Mouse (Mus musculus): Measurements from ENCODE around the gene Zfand2a. TPM values are rescaled to one million over a fixed set of nuclear protein-coding genes. Genes with fewer than 3 reads are reported as not detected.
A peak's percentile ranks its signal among the peaks of the same experiment; 100 is the strongest.

The Zfand2a gene
- 8.9 and 9.5 TPM in 2 replicates for polyA plus RNA-seq (2015; fragmentation: Nextera tagmentation; extraction: Ambion mirVana)

DNA sequence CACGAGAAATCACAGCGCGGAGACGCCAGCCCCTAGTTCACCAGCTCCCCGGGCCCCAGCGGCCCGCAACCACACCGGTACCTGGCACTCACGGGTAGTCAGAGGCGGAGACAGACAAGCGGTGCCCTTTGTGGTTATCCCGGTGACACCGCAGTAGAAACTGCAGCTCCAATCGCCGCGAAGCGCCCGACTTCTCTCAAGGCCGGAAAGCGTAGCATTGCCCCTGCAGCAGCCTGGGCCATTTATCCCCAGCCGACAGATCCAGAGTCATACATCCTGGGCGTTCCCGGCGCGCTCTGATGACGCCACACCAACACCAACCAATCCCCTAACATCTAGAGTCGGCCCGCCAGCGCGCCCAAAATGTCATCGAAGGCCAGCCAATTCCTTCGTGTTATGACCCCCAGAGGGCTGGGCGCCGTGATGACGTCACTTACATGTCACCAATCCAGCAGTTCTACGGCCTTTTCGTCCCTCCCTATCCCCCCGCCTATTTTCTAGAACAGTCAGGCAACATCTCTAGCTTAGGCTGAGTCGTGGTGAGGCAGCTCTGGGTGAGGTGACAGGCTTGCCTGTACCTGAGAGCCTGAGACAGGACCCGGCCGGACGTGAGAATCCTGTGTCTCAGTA, at the start of gene Zfand2a:
TSS of gene Zfand2a (minus strand) at position 365 of the 630 bp plus-strand sequence.
- Histone ChIP-seq H3K4me1 (peaks cover 14% of the 10 kb centered on the region), H3K4me2 (peak within 1 kb of the TSS; percentile 90), H3K27ac (peak within 1 kb of the TSS; percentile 60; the same call in 1 of the 2 replicates), H3K9me3 (replicated peaks) (peaks cover 13% of the 10 kb centered on the region), H3K4me3 (peak within 1 kb of the TSS; percentile 84), H3K27me3 (no peaks in the 10 kb centered on the region), H3K36me3 (ENCODE audit: poor library complexity, severe bottlenecking) (peaks cover 30% of the 10 kb centered on the region), H3K9ac (peak within 1 kb of the TSS; percentile 83)
- under 1% methylated on average over 42 of the region's 42 CpGs for WGBS
- peak; percentile 97 for ATAC-seq

DNA sequence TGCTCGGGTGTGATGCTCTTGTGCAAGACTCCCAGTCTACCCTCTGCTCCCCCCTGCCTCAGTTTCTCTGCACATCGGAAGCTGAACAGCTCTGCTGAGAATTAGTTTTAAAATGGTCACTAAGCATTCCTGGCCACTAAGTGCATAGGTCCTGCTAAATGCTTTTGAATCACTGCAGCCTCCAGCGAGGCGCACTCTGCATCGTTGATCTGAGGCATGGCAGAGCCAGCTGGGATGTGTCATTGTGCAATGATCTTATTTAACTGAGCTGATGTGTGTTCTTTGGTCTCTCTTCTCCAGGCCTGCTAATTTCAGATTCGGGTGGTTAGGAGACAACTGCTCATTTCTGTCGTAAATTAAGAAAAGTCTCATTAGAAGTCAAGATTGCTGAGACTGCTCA, 44.5 kb upstream of the Zfand2a start:
- Histone ChIP-seq H3K9ac (no peak overlapping the region), H3K4me1 (peaks cover 5% of the 10 kb centered on the region; the same call in 1 of the 2 replicates), H3K36me3 (ENCODE audit: poor library complexity, severe bottlenecking) (no peaks in the 10 kb centered on the region), H3K4me3 (no peak overlapping the region), H3K4me2 (no peak overlapping the region), H3K9me3 (replicated peaks) (no peaks in the 10 kb centered on the region), H3K27me3 (peaks cover 61% of the 10 kb centered on the region), H3K27ac (no peak overlapping the region)
- no peak for ATAC-seq
- WGBS: 65% methylated on average over 7 of the region's 7 CpGs

GRCm38 (mm10) chr5:139521987-139522386, 37.6 kb upstream of the Zfand2a start:
- Histone ChIP-seq H3K4me2 (no peak overlapping the region), H3K27me3 (peaks cover 32% of the 10 kb centered on the region), H3K4me1 (peaks cover under 1% of the 10 kb centered on the region), H3K27ac (no peak overlapping the region), H3K4me3 (no peak overlapping the region), H3K9ac (no peak overlapping the region), H3K9me3 (replicated peaks) (no peaks in the 10 kb centered on the region), H3K36me3 (ENCODE audit: poor library complexity, severe bottlenecking) (no peaks in the 10 kb centered on the region)
- no peak for ATAC-seq
- 77% methylated on average over 10 of the region's 10 CpGs for WGBS

DNA sequence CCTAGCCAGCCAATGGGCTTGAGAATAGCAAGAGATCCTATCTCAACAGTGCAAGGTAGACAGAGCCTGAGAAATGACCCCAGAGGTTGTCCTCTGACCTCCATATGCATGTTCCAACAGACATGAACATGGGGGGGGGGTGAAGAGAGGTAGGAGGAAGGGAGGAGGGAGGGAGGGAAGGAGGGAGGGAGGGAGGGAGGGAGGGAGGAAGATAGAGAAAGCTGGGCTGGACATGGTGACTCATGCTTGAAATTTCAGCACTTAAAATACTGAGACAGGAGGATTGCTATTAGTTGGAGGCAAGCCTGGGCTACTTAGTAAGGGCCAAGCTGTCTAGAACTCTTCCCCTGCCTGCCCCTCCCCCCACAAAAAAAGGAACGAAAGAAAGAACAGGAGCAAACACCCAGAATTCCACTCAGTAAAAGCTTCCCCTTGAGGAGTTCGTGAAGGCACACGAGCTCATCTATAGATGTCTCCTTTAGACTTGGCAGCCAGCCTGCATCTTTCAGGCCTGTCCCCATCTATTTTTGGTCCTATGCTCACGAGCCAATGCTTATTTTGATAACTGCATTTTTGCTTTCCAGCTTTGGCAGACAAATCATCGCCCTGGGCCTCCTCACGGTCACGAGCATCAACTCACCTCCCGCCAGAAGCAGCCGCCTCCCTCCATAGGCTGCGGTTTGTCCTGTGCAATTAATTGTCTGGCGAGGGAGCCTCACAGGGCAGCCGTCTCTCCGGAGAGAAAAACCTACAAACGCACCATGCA, 35.9 kb upstream of the Zfand2a start:
- no peak for ATAC-seq
- WGBS: 45% methylated on average over 14 of the region's 14 CpGs

GRCm38 (mm10) chr5:139516281-139516680, 31.9 kb upstream of the Zfand2a start:
- ATAC-seq: peak; percentile 83
- Histone ChIP-seq H3K36me3 (ENCODE audit: poor library complexity, severe bottlenecking) (no peaks in the 10 kb centered on the region), H3K4me1 (peaks cover 10% of the 10 kb centered on the region), H3K9ac (no peak overlapping the region), H3K4me3 (no peak overlapping the region), H3K4me2 (no peak overlapping the region), H3K27ac (no peak overlapping the region), H3K9me3 (replicated peaks) (no peaks in the 10 kb centered on the region), H3K27me3 (peaks cover 21% of the 10 kb centered on the region)
- WGBS: 26% methylated on average over 11 of the region's 11 CpGs

More for the DNA sequence above, 35.9 kb upstream of the Zfand2a start:
- H3K4me3 ChIP-seq: no peak overlapping the region
- peaks cover 10% of the 10 kb centered on the region for H3K4me1 ChIP-seq
- H3K27ac ChIP-seq: no peak overlapping the region
- no peak overlapping the region for H3K4me2 ChIP-seq
- H3K27me3 ChIP-seq: peaks cover 21% of the 10 kb centered on the region
- H3K9me3 ChIP-seq (replicated peaks): no peaks in the 10 kb centered on the region
- H3K9ac ChIP-seq: no peak overlapping the region
- no peaks in the 10 kb centered on the region for H3K36me3 ChIP-seq (ENCODE audit: poor library complexity, severe bottlenecking)

DNA sequence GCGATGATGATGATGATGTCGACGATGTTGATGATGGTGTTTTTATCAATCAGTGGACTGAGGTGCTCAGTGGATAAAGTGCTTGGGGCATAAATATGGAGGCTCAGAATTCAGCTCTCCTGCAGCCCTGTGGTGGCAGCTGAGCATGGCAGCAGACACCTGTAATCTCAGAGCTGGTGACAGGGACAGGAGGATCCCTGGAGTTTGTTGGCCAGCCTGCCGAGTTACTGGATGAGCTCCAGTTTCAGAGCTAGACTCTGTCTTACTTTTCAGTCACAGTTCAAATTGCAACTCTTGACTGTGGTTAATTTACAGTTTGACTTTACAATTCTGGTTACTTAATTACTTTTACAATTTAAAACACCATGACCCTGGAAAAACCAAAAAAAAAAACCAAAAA, 27.9 kb upstream of the Zfand2a start:
- H3K4me3 ChIP-seq: no peak overlapping the region

DNA sequence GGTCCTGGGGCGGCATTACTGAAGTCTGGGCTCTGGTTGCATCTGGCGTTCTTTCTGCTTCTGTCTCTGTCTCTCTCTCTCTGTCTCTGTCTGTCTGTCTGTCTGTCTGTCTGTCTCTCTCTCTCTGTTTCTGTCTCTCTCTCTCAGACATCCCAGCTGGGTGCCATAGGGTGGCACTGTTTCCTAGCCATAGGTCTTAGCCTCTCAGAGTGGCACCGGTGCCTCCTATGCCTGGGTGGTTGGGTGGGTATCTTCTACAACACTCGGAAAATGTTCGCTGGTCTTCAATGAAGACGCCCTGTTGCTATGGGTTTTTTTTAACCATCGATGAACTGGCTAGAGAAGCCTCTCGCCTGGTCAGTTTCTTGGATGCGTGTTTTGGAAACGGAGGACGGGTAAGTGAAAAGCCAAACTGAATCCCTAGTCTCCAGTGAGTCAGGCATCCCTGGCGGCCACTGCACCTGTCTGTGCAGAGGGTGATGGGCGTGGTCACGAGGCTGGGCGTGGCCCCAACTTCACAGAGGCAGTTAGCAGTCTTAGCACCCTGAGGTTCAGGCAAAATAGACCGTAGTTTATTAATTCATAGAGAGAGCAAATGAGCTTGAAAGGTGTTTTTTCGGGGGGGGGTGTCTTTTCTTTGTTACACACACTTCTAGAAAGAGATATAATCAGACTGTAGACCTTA, 26.5 kb upstream of the Zfand2a start:
- no peak overlapping the region for H3K4me2 ChIP-seq
- H3K27me3 ChIP-seq: peaks cover 37% of the 10 kb centered on the region
- H3K36me3 ChIP-seq (ENCODE audit: poor library complexity, severe bottlenecking): no peaks in the 10 kb centered on the region
- ATAC-seq: no peak
- H3K9me3 ChIP-seq (replicated peaks): no peaks in the 10 kb centered on the region
- H3K27ac ChIP-seq: no peak overlapping the region
- WGBS: 15% methylated on average over 17 of the region's 17 CpGs
- no peak overlapping the region for H3K9ac ChIP-seq
- no peak overlapping the region for H3K4me3 ChIP-seq
- no peaks in the 10 kb centered on the region for H3K4me1 ChIP-seq

More for the DNA sequence above, 27.9 kb upstream of the Zfand2a start:
- Histone ChIP-seq H3K27ac (no peak overlapping the region), H3K9ac (no peak overlapping the region), H3K9me3 (replicated peaks) (no peaks in the 10 kb centered on the region), H3K4me2 (no peak overlapping the region), H3K27me3 (peaks cover 33% of the 10 kb centered on the region), H3K36me3 (ENCODE audit: poor library complexity, severe bottlenecking) (no peaks in the 10 kb centered on the region), H3K4me1 (peaks cover 10% of the 10 kb centered on the region)
- WGBS: 89% methylated on average over 4 of the region's 4 CpGs
- ATAC-seq: no peak

DNA sequence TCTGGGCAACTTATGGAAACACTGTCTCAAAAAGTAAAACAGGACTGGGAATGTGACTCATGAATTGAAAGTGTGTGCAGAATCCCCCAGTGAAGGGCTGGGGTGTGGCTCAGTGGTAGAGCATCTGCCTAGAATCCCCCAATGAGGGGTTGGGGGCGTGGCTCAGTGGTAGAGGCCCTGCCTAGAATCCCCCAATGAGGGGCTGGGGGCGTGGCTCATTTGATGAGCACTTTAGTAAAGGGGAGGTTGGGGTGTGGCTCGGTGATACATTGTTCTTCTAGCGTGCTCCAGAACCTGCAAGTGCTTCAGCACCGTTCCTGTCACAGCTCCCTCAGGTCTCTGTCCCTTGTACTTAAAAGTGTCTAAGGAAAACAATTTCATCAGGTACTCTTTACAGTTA, 21.9 kb upstream of the Zfand2a start:
- Histone ChIP-seq H3K4me1 (no peaks in the 10 kb centered on the region), H3K4me3 (no peak overlapping the region), H3K9ac (no peak overlapping the region), H3K4me2 (no peak overlapping the region), H3K36me3 (ENCODE audit: poor library complexity, severe bottlenecking) (no peaks in the 10 kb centered on the region), H3K27me3 (peaks cover 58% of the 10 kb centered on the region), H3K27ac (no peak overlapping the region), H3K9me3 (replicated peaks) (no peaks in the 10 kb centered on the region)
- no peak for ATAC-seq
- 22% methylated on average over 5 of the region's 5 CpGs for WGBS

- Histone ChIP-seq H3K27ac (no peak overlapping the region), H3K4me3 (no peak overlapping the region), H3K9me3 (replicated peaks) (no peaks in the 10 kb centered on the region), H3K9ac (no peak overlapping the region), H3K4me2 (no peak overlapping the region), H3K36me3 (ENCODE audit: poor library complexity, severe bottlenecking) (no peaks in the 10 kb centered on the region), H3K4me1 (no peaks in the 10 kb centered on the region), H3K27me3 (peaks cover 48% of the 10 kb centered on the region)
- ATAC-seq: 0 out of 2 replicates have a peak, but pooled peaks have one; percentile 43
- WGBS: 4% methylated on average over 12 of the region's 14 CpGs
These were observed 20.8 kb upstream of the Zfand2a start for GRCm38 (mm10) chr5:139505073-139505606.

GRCm38 (mm10) chr5:139502281-139502680, 17.9 kb upstream of the Zfand2a start:
- Histone ChIP-seq H3K27me3 (peaks cover 38% of the 10 kb centered on the region), H3K36me3 (ENCODE audit: poor library complexity, severe bottlenecking) (no peaks in the 10 kb centered on the region), H3K9me3 (replicated peaks) (no peaks in the 10 kb centered on the region), H3K4me3 (no peak overlapping the region), H3K4me1 (no peaks in the 10 kb centered on the region), H3K4me2 (no peak overlapping the region), H3K9ac (no peak overlapping the region), H3K27ac (no peak overlapping the region)
- WGBS: 85% methylated on average over 14 of the region's 14 CpGs
- no peak for ATAC-seq

DNA sequence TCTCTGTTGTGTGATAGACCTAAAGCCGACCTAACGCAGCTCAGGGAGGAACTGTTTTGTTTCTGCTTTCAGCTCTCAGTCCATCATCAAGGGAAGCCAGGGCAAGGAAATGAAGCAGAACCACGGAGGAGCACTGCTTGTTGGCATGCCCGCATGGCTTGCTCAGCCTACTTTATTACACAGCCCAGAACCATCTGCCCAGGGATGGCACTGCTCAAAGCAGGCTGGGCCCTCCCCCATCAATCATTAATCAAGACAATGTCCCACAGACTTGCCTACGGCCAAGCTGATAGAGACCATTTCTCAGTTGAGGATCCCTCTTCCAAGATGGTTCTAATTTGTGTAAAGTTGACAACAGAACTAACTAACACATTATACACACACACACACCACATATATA, 14.4 kb upstream of the Zfand2a start:
- no peaks in the 10 kb centered on the region for H3K9me3 ChIP-seq (replicated peaks)
- peaks cover 21% of the 10 kb centered on the region for H3K27me3 ChIP-seq
- WGBS: 75% methylated on average over 5 of the region's 5 CpGs
- no peaks in the 10 kb centered on the region for H3K36me3 ChIP-seq (ENCODE audit: poor library complexity, severe bottlenecking)
- no peak overlapping the region for H3K4me3 ChIP-seq
- no peaks in the 10 kb centered on the region for H3K4me1 ChIP-seq
- H3K4me2 ChIP-seq: no peak overlapping the region
- H3K27ac ChIP-seq: no peak overlapping the region
- ATAC-seq: no peak
- no peak overlapping the region for H3K9ac ChIP-seq

DNA sequence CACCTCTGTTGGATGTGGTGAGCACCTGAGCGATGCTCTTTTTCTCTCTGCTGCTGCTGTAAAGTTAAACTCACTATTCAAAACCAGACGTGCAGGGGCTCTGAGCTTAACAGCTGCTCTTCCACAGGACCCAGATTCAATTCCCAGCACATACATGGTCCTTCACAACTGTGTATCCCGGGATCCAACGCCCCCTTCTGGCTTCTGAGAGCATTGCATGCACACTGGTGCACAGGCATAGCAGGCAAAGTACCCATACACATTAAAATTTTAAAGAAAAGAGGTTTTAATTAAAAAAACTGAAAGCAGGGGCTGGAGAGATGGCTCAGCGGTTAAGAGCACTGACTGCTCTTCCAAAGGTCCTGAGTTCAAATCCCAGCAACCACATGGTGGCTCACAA, 12.6 kb upstream of the Zfand2a start:
- Histone ChIP-seq H3K9ac (no peak overlapping the region), H3K27ac (no peak overlapping the region), H3K27me3 (peaks cover 13% of the 10 kb centered on the region; the same call in 1 of the 2 replicates), H3K9me3 (replicated peaks) (no peaks in the 10 kb centered on the region), H3K4me3 (no peak overlapping the region), H3K36me3 (ENCODE audit: poor library complexity, severe bottlenecking) (no peaks in the 10 kb centered on the region), H3K4me2 (no peak overlapping the region), H3K4me1 (no peaks in the 10 kb centered on the region)
- ATAC-seq: no peak
- 53% methylated on average over 5 of the region's 5 CpGs for WGBS

All from forebrain, embryonic 13.5 days (tissue).